Mouse (Mus musculus) right cerebral cortex, postnatal 36 days (tissue): ENCODE data around the gene Olfr1555-ps1.
"Not testable (repeated sequence)": the region's sequence is repeated elsewhere in the genome, so short reads cannot be mapped to it uniquely, and the experiment has no call there.

Experiments
- DNase-seq, 2 experiments: peaks; one replicate each; pipeline ENCODE4 v3.0.0; 2022; ENCODE audit warnings: low spot score in 2 of 2, mixed read lengths in 1 of 2

Gene Olfr1555-ps1

GRCm38 (mm10) chr19:12170062-12170599 lies at the start of gene Olfr1555-ps1:
Gene Olfr1555-ps1 (minus strand): TSS chr19:12170112.
- not testable (repeated sequence) for DNase-seq

GRCm38 (mm10) chr19:12200334-12200733 lies 30.4 kb upstream of the Olfr1555-ps1 start, which contains the start of gene Olfr1431:
Gene Olfr1431 (plus strand): TSS chr19:12200634.
- no peak for DNase-seq

DNA sequence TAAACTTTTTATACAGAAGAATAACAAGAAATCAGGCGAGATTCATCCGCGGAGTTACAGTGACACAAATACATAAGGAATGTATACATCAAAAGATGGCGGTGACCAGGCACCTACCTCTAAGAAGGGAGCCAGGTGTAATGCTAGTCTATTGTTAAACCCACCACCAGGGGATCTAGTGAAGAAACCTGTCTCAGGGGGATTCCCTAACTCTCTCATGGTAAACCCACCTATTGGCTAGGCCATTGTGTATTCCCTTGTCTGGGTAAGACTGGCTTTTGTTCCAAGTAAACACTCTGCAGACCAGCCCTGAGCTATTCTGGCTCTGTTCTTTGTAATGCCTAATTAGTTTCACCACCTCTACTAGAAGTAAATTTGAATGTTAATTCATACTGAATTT lies 29.2 kb upstream of the Olfr1555-ps1 start:
- DNase-seq = not testable (repeated sequence)

GRCm38 (mm10) chr19:12175431-12175830 lies 5.5 kb upstream of the Olfr1555-ps1 start:
- peak; percentile 4 to 13 for DNase-seq

- peak in 1 of 2 experiments; percentile 44 for DNase-seq
Measured at GRCm38 (mm10) chr19:12145452-12145851, 24.5 kb downstream of the Olfr1555-ps1 start.

DNA sequence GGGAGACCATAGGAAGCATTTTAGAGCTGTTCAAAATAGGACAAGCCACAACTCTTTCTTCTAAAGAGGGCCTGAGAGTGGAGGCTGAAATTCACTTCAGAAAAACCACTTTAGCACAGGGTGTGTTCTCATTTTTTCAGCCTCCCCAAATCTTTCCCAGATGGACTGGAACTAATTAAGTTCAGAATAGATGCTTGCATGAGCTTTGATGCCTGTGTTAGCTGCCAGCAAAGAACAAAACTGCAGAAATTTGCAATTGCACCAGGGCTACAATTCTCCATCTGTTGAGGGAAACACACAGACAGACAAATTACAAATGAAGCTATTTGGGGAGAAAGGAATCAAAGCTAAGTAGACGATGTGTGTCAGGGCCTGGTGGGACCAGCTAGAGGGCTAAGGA lies 26.6 kb downstream of the Olfr1555-ps1 start:
- peak; percentile 30 to 59 for DNase-seq

- no peak for DNase-seq
Measured at GRCm38 (mm10) chr19:12134289-12134688, 35.6 kb downstream of the Olfr1555-ps1 start.

DNA sequence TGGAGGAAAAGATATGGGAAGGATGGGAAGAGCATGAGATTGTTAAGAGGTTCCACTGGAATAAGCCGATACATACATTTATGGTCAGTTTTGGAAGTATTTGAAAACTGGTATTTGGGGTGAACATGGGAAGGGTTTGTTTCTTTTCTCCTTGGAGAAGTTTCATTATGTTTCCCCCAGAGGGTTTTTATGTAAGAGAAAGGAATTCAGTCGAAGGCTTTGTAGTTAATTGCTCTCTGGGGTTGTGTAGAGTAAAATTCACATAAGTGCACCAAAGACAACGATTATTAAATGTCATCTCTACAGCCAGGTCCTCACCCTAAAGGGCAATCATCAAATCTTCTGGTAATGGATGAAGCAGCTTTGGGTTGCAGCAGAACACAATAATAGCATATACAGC lies 46.8 kb downstream of the Olfr1555-ps1 start, which contains the start of gene Olfr76:
TSS of gene Olfr76 (minus strand) at position 101 of the 400 bp plus-strand sequence.
- DNase-seq = no peak

DNA sequence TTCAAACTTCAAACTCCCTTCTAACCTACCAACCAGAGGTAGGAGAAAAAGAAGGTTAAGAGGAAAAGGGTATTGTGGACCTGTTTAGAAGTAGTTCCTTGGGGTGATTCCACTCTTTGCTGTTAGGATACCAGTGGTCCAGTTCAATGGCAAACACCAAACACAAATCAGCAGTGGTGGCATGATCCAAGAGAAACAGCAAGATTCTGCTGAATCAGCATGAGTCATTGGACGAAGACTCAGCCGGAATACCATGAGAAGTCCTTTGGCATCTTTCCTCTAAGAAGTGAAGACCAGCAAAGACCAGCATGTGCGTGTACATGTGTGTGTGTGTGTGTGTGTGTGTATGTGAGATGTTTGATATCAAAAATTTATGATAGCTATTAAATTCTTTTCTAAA lies 53.4 kb downstream of the Olfr1555-ps1 start:
- no peak for DNase-seq

- no peak for DNase-seq
Measured at GRCm38 (mm10) chr19:12115797-12116196, 54.1 kb downstream of the Olfr1555-ps1 start, which contains the start of gene Olfr1428. Gene Olfr1428 (minus strand): TSS chr19:12115897.
